Mouse (Mus musculus): ENCODE results near the gene Prickle2.

Gene Prickle2

GRCm38 (mm10) chr6:92706145-92706466, at the start of gene Prickle2:
Gene Prickle2 (minus strand): TSS chr6:92706155.
- DNase-seq (ENCODE audit: low read depth in 2 of 2, low spot score in 2 of 2): no peak

- no peak for DNase-seq (ENCODE audit: low read depth in 2 of 2, low spot score in 2 of 2)
These were observed 46.8 kb upstream of the Prickle2 start for GRCm38 (mm10) chr6:92752737-92753136.

GRCm38 (mm10) chr6:92749420-92749819, 43.5 kb upstream of the Prickle2 start:
- DNase-seq (ENCODE audit: low read depth in 2 of 2, low spot score in 2 of 2): no peak

- DNase-seq (ENCODE audit: low read depth in 2 of 2, low spot score in 2 of 2): peak in 1 of 2 experiments; percentile 12
These were observed 37.6 kb upstream of the Prickle2 start for GRCm38 (mm10) chr6:92743605-92744004.

GRCm38 (mm10) chr6:92737116-92737515, 31.2 kb upstream of the Prickle2 start:
- no peak for DNase-seq (ENCODE audit: low read depth in 2 of 2, low spot score in 2 of 2)

- DNase-seq (ENCODE audit: low read depth in 2 of 2, low spot score in 2 of 2): no peak
These were observed 27.7 kb upstream of the Prickle2 start for GRCm38 (mm10) chr6:92733651-92734050.

GRCm38 (mm10) chr6:92728514-92728913, 22.6 kb upstream of the Prickle2 start:
- no peak for DNase-seq (ENCODE audit: low read depth in 2 of 2, low spot score in 2 of 2)

- no peak for DNase-seq (ENCODE audit: low read depth in 2 of 2, low spot score in 2 of 2)
These were observed 22.1 kb upstream of the Prickle2 start for GRCm38 (mm10) chr6:92728084-92728483.

- DNase-seq (ENCODE audit: low read depth in 2 of 2, low spot score in 2 of 2): no peak
These were observed 21.5 kb upstream of the Prickle2 start for GRCm38 (mm10) chr6:92727351-92727986.

GRCm38 (mm10) chr6:92726121-92726520, 20.2 kb upstream of the Prickle2 start:
- no peak for DNase-seq (ENCODE audit: low read depth in 2 of 2, low spot score in 2 of 2)

GRCm38 (mm10) chr6:92724394-92724793, 18.4 kb upstream of the Prickle2 start:
- DNase-seq (ENCODE audit: low read depth in 2 of 2, low spot score in 2 of 2): no peak

GRCm38 (mm10) chr6:92715806-92716205, 9.9 kb upstream of the Prickle2 start:
- DNase-seq (ENCODE audit: low read depth in 2 of 2, low spot score in 2 of 2): no peak

GRCm38 (mm10) chr6:92714748-92715147, 8.8 kb upstream of the Prickle2 start:
- no peak for DNase-seq (ENCODE audit: low read depth in 2 of 2, low spot score in 2 of 2)

GRCm38 (mm10) chr6:92708137-92708536, 2.2 kb upstream of the Prickle2 start:
- DNase-seq (ENCODE audit: low read depth in 2 of 2, low spot score in 2 of 2): no peak

GRCm38 (mm10) chr6:92705353-92706144, 406 bp downstream of the Prickle2 start:
- DNase-seq (ENCODE audit: low read depth in 2 of 2, low spot score in 2 of 2): no peak

GRCm38 (mm10) chr6:92704810-92705209, 1.1 kb downstream of the Prickle2 start:
- no peak for DNase-seq (ENCODE audit: low read depth in 2 of 2, low spot score in 2 of 2)

GRCm38 (mm10) chr6:92699491-92700209, 6.3 kb downstream of the Prickle2 start:
- DNase-seq (ENCODE audit: low read depth in 2 of 2, low spot score in 2 of 2): no peak

GRCm38 (mm10) chr6:92697807-92698206, 8.1 kb downstream of the Prickle2 start:
- DNase-seq (ENCODE audit: low read depth in 2 of 2, low spot score in 2 of 2): no peak

GRCm38 (mm10) chr6:92687317-92687716, 18.6 kb downstream of the Prickle2 start:
- no peak for DNase-seq (ENCODE audit: low read depth in 2 of 2, low spot score in 2 of 2)

- DNase-seq (ENCODE audit: low read depth in 2 of 2, low spot score in 2 of 2): no peak
These were observed 31.5 kb downstream of the Prickle2 start for GRCm38 (mm10) chr6:92674394-92674925.

- DNase-seq (ENCODE audit: low read depth in 2 of 2, low spot score in 2 of 2): no peak
These were observed 35.3 kb downstream of the Prickle2 start for GRCm38 (mm10) chr6:92670518-92671147.

Measured in CD8-positive naive resting alpha-beta T cell, adult 2 months (primary cell).